Mouse (Mus musculus) kidney, embryonic 15.5 days (tissue): ENCODE data around the gene Rbfox2. TPM values are rescaled to one million over a fixed set of nuclear protein-coding genes. Genes with fewer than 3 reads are reported as not detected.

ENCODE experiments used
- ATAC-seq: fragments of 200-750 bp; cut with Nextera tagmentation; replicated peaks from 2 replicates; pipeline ENCODE4 v1.8.0; 2017; ENCODE audit warnings: moderate TSS enrichment; ENCODE audit not compliant: low FRiP score
- H3K27ac ChIP-seq: fragments of 300-500 bp; sonication (generic); 2 replicates; pipeline ENCODE4 v1.5.1; 2015; ENCODE audit warnings: mild to moderate bottlenecking, inconsistent platforms
- H3K27me3 ChIP-seq: fragments of 300-500 bp; sonication (generic); 2 replicates; pipeline ENCODE4 v1.6.1; 2015; ENCODE audit warnings: inconsistent platforms
- H3K36me3 ChIP-seq: fragments of 300-500 bp; sonication (generic); 2 replicates; pipeline ENCODE4 v1.6.1; 2015; ENCODE audit warnings: inconsistent platforms
- H3K4me1 ChIP-seq: fragments of 300-500 bp; sonication (generic); 2 replicates; pipeline ENCODE4 v1.6.1; 2015; ENCODE audit warnings: inconsistent platforms
- H3K4me2 ChIP-seq: fragments of 300-500 bp; sonication (generic); 2 replicates; pipeline ENCODE4 v1.6.1; 2015; ENCODE audit warnings: moderate library complexity, mild to moderate bottlenecking, inconsistent platforms
- H3K4me3 ChIP-seq: fragments of 300-500 bp; sonication (generic); replicated peaks from 2 replicates; pipeline ENCODE4 v1.5.1; 2015; ENCODE audit warnings: mild to moderate bottlenecking, inconsistent platforms
- H3K9ac ChIP-seq: fragments of 300-500 bp; sonication (generic); 2 replicates; pipeline ENCODE4 v1.6.1; 2015; ENCODE audit warnings: mild to moderate bottlenecking, inconsistent platforms
- H3K9me3 ChIP-seq: fragments of 300-500 bp; sonication (generic); replicated peaks from 2 replicates; pipeline ENCODE4 v1.6.1; 2016; ENCODE audit warnings: inconsistent platforms
- WGBS: fragments of 180-500 bp; shearing (Covaris S2); methylation state at CpG from one replicate; pipeline ENCODE4 v1.1.7; 2015; ENCODE audit warnings: mixed read lengths; 5-methylcytosine and 5-hydroxymethylcytosine counted together
- polyA plus RNA-seq: library from polyadenylated mRNA; unstranded; fragments of >200 nt; fragmentation: Nextera tagmentation; extraction: Ambion mirVana; gene quantifications from 2 replicates; pipeline ENCODE4 v1.2.1, GENCODE M21; 2015

Gene Rbfox2
- polyA plus RNA-seq, 1 experiment from 2014 or later, result 47.7 TPM

DNA sequence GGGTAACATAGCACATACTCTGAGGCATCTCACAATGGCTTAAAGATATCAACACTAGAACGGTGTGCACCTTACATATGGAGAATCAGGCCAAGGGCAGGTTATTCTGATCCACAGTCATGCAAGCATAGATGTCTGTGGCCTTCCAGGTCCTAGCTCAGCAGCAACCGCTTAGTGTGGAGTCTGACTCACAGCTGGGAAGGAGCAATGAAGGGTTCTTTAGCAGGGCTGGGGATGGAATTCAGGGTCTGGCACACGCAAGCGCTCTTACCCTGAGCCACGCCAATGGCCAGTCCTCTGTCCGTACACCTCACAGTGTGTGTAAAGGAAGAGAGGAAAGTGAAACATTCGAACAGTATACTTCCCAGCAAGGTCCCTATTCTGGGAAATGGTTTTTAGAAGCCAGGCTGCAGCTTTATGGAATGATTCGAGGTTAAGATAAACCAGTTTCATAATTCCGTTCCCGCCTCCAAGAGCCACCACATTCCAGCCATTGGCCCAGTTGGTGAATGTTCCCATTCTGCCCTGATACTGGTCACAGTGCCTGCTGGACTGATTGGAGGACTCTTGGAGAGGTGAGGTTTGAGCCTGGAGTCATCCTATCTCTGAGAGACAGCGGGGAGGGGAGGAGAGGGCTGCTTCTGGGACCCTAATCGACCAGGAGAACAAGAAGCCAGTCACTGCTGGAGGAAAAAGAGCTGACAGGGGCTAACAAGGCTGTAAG, 262.0 kb downstream of the Rbfox2 start, which contains the start of gene Apol6:
Apol6 (plus strand) TSS at position 133 of the 724 bp plus-strand sequence.
- no peak within 1 kb of the TSS for H3K4me2 ChIP-seq

DNA sequence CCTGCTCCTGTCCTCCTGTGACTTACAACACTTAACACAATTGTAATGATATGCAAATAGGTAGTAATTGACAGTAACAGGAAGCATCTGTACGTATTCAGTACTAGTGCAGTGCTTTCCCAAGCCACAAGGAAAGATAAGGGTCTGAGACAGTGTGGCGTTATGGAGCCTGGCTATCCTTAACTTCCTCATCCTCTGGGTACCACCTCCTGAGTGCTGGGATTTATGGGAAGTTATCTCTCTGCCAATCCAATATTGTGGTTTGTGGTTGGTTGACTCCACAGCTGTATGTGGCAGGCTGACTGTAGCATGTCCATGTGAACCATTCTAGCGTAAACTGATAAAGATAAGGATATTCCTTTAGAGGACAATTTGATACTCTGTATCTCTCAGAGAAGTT, 266.0 kb downstream of the Rbfox2 start:
- ATAC-seq, result no peak
- no peaks in the 10 kb centered on the region for H3K36me3 ChIP-seq
- no peak overlapping the region for H3K4me3 ChIP-seq
- no peaks in the 10 kb centered on the region for H3K9me3 ChIP-seq
- WGBS, result 67% methylated on average over 3 of the region's 3 CpGs
- H3K4me1 ChIP-seq, result peaks cover 47% of the 10 kb centered on the region
- no peak overlapping the region for H3K9ac ChIP-seq
- no peaks in the 10 kb centered on the region for H3K27me3 ChIP-seq
- H3K4me2 ChIP-seq, result no peak overlapping the region
- H3K27ac ChIP-seq, result 0 out of 2 replicates have a peak overlapping the region, but pooled peaks have one; percentile 13

More for the DNA sequence above, 262.0 kb downstream of the Rbfox2 start, which contains the start of gene Apol6:
- Histone ChIP-seq H3K9me3 (no peaks in the 10 kb centered on the region), H3K9ac (no peak within 1 kb of the TSS), H3K4me1 (peaks cover 12% of the 10 kb centered on the region), H3K27ac (no peak within 1 kb of the TSS), H3K27me3 (no peaks in the 10 kb centered on the region), H3K4me3 (no peak within 1 kb of the TSS), H3K36me3 (no peaks in the 10 kb centered on the region)
- no peak for ATAC-seq
- 86% methylated on average over 12 of the region's 12 CpGs for WGBS

DNA sequence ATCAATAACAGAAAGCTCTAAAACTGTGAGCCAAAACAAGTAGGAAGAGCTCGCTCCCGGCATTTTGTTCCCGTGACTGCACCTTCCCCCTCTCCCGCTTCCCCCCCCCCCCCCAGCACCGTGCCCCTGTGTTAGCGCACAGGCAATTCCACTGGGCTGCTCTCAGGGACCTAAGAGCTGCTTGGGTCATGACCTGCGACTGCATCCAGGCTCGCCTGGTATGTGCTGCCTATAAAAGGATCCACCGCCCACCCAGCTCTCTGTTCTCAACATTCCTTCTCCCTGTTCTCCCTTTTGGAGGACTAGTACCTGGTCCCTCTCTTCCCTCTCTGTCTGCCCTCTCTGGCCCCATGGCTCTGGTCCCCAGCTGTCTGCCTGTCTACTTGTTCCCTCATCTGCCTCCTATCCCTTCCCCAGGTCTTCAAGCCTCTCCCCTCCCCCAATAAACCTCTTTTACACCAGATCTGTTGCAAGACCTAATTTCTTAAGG, 267.5 kb downstream of the Rbfox2 start:
- Histone ChIP-seq H3K9ac (no peak overlapping the region), H3K4me2 (no peak overlapping the region), H3K36me3 (no peaks in the 10 kb centered on the region), H3K9me3 (no peaks in the 10 kb centered on the region), H3K27ac (no peak overlapping the region), H3K27me3 (no peaks in the 10 kb centered on the region), H3K4me1 (peaks cover 52% of the 10 kb centered on the region), H3K4me3 (no peak overlapping the region)
- ATAC-seq, result no peak
- WGBS, result 72% methylated on average over 9 of the region's 9 CpGs

DNA sequence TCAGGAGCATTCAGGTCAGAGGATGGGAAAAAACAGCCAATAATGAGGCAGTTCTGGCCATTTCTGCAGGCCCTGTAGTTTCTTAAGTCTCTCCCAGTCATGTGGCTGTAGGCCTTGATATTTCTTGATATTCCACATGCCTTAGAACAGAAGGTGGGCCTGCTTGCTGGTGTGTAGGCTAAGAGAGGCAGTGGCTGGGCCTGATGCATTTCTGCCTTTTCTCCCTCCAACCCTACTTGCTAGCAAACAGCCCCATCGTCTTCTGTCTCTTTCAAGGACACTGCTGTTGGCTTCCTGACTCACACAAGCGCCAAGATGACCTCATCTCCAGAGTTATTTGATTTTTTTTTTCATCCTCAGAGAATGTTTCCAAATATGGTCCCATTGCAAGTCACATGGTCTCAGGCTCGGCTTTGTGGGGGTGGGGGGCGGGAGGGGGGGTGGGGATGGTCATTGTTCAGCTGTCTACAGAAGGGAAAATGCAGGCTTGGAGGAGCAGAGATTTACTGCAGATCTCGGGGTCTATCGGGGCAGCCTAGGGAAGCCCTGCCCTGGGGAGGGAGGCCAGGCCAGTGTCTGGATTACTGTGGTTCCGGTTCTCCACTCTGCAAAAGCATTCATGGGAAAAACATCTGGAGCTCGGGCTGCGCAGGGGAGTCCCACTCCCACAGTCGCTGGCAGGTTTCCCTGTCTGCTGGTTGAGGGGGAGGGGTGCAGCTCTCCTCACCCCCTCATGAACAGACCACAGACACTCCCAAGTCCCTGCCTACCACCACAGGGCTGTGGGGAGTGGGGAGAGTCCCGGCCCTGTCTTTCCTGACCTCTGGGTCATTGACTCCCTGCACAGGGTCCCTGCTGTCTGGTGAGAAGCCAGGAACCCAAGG, 269.3 kb downstream of the Rbfox2 start:
- 7% methylated on average over 11 of the region's 11 CpGs for WGBS

DNA sequence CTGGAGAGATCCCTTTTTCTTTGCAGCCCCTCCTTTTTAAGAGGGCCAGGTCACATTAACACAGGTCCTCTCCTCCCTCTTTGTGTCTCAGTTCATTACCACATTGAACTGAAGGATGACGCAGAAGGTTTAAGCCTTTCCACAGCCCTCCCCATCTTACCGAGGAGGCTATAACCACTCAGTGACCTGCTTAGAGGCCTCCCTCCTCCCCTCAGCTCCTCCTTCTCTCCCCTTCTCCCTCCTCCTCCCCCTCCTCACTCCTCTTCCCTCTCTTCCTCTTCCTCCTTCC, 269.9 kb downstream of the Rbfox2 start:
- Histone ChIP-seq H3K27me3 (no peaks in the 10 kb centered on the region), H3K4me1 (peaks cover 53% of the 10 kb centered on the region), H3K4me3 (no peak overlapping the region), H3K36me3 (no peaks in the 10 kb centered on the region), H3K9me3 (no peaks in the 10 kb centered on the region), H3K9ac (0 out of 2 replicates have a peak overlapping the region, but pooled peaks have one; percentile 21), H3K27ac (peak overlapping the region; percentile 97), H3K4me2 (peak overlapping the region; percentile 30)
- 9% methylated on average over 2 of the region's 2 CpGs for WGBS
- ATAC-seq, result peak; percentile 42

More for the DNA sequence above, 269.3 kb downstream of the Rbfox2 start:
- H3K36me3 ChIP-seq, result no peaks in the 10 kb centered on the region
- H3K4me1 ChIP-seq, result peaks cover 53% of the 10 kb centered on the region
- H3K27ac ChIP-seq, result peak overlapping the region; percentile 97
- ATAC-seq, result peak; percentile 87
- 0 out of 2 replicates have a peak overlapping the region, but pooled peaks have one; percentile 21 for H3K9ac ChIP-seq
- H3K4me2 ChIP-seq, result peak overlapping the region; percentile 30
- no peaks in the 10 kb centered on the region for H3K9me3 ChIP-seq
- no peaks in the 10 kb centered on the region for H3K27me3 ChIP-seq
- H3K4me3 ChIP-seq, result no peak overlapping the region

DNA sequence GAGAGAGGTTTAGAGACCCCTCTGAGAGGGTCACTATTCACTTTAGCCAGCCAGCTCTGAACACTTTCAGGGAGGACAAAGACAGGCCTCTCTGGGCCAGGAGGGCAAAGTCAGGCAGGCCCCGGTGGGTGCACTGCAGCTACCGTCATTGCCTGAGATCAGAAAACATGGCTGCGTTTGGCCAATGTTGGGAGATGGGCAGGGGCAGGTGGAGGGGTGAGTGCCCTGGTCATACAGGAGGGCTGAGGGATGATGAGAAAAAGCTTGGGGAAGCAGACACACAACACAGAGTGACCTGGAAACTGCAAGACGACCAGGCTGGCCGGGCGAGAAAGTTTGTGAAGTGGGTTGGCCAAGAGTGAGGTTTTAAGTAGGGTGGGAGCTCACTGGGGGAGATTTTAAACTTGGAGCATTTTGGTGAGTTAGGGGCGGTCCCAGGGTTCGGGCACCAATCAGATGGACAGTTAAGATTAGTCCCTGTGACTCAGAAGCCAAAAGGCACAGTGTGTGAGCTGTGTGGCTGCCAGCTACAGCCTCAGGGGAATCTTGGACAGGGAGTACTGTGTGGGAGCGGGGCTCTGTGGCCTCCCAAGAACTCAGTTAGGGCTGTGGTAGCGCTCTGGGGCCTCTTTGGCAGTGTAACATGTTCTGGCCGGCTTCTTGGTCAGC, 270.4 kb downstream of the Rbfox2 start:
- Histone ChIP-seq H3K9ac (0 out of 2 replicates have a peak overlapping the region, but pooled peaks have one; percentile 21), H3K4me3 (no peak overlapping the region), H3K4me1 (peaks cover 53% of the 10 kb centered on the region), H3K4me2 (no peak overlapping the region), H3K27me3 (no peaks in the 10 kb centered on the region), H3K27ac (peak overlapping the region; percentile 97), H3K36me3 (no peaks in the 10 kb centered on the region), H3K9me3 (no peaks in the 10 kb centered on the region)
- peak; percentile 53 for ATAC-seq
- WGBS, result 38% methylated on average over 11 of the region's 11 CpGs

DNA sequence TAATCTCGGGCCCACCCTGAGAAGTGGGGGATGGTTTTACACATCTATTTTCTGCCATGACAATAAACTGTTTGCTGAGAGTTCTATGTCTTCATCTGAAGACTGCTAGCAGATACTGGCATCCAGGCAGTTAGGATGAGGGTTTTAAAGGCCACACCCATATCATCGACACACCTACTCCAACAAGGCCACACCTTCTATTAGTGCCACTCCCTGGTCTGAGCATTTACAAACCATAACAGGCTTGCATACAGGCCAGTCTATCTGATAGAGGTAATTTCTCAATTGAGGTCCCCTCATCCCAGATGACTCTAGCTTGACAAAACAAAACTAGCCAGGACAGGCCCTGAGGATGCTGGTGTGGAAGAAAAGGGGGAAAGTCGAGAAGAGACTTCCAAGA, 271.2 kb downstream of the Rbfox2 start:
- WGBS, result 64% methylated on average over 3 of the region's 3 CpGs
- Histone ChIP-seq H3K4me1 (peaks cover 51% of the 10 kb centered on the region), H3K4me2 (no peak overlapping the region), H3K27me3 (no peaks in the 10 kb centered on the region), H3K4me3 (no peak overlapping the region), H3K36me3 (no peaks in the 10 kb centered on the region), H3K9ac (no peak overlapping the region), H3K27ac (peak overlapping the region; percentile 97), H3K9me3 (no peaks in the 10 kb centered on the region)
- no peak for ATAC-seq

DNA sequence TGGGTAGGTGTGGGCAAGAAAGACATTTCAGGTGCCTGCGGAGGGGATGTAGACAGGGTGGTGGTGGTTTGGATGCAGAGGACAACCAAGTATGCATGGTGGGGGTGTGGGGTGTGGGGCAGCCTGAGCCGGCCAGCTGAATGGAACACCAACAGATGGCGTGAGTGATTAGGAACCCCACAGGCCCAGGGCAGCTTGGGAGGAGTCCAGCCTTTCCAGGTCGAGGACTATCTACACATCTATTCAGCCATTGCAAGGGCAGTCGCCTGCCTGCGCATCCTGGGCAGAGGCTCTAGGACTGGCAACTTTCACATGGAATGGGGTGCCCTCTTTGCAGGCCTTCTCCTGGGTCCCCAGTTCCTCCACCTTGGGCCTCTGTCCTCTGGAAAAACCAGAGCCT, 272.3 kb downstream of the Rbfox2 start:
- no peak overlapping the region for H3K27ac ChIP-seq
- 76% methylated on average over 6 of the region's 6 CpGs for WGBS
- no peaks in the 10 kb centered on the region for H3K9me3 ChIP-seq
- no peak overlapping the region for H3K4me2 ChIP-seq
- H3K9ac ChIP-seq, result no peak overlapping the region
- ATAC-seq, result no peak
- peaks cover 41% of the 10 kb centered on the region for H3K4me1 ChIP-seq
- no peak overlapping the region for H3K4me3 ChIP-seq
- no peaks in the 10 kb centered on the region for H3K27me3 ChIP-seq
- H3K36me3 ChIP-seq, result no peaks in the 10 kb centered on the region

DNA sequence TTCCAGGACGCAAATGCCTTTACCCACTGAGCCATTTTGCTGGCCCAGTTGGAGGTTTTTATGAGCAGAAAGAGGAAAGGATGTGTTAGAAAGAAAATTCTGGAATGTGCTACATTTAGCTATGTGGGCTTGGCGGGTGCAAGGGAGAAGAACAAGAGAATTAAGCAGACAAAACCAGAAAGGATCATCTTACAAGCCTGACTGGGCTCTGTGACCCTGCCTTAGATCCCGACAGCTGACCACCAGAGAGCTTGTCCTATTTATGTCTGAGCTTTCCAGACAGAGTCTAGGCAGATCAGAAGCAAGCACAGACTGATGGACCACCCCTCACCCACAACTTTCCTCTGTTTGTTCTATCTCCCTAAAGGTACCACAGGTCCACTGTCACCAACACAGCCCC, 275.5 kb downstream of the Rbfox2 start:
- 38% methylated on average over 3 of the region's 3 CpGs for WGBS
- no peak overlapping the region for H3K4me3 ChIP-seq
- H3K27ac ChIP-seq, result no peak overlapping the region
- ATAC-seq, result no peak
- H3K9me3 ChIP-seq, result no peaks in the 10 kb centered on the region
- H3K4me2 ChIP-seq, result no peak overlapping the region
- H3K36me3 ChIP-seq, result no peaks in the 10 kb centered on the region
- H3K9ac ChIP-seq, result no peak overlapping the region
- H3K27me3 ChIP-seq, result no peaks in the 10 kb centered on the region
- peaks cover 14% of the 10 kb centered on the region for H3K4me1 ChIP-seq

DNA sequence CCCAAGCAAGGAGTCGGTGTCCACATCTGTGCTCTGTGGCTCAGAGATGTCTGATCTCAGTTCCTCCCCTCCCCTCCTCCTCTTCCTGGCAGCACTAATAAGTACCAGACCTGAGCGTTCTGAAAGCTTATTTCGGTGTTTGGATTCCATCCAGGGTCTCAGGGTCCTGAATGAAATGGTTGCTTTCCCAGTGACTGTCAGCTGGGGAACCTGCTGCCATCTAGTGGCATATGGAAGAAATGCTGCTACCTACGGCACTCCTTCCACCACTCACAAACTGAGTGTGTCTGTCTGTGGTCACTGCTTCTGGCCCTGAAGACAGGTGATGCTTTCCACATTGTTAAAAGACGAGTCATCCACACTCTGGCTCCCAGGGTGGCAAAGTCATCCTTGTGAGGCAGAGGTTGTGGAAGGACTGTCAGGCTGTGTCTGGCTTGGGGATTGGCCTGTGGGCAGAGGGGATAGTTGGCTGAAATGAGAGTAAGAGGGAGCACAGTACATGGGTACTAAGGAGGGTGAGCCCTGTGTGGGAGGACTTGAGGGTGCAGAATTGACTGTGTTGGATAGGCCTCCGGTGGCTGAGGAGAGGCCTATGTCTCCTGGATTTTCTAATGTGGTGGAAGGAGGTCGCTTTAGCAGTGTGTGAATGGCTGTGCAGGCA, 277.3 kb downstream of the Rbfox2 start:
- peak overlapping the region; percentile 24; the same call in 1 of the 2 replicates for H3K4me2 ChIP-seq
- peak; percentile 41; the same call in 1 of the 2 replicates for ATAC-seq

More for the DNA sequence above, 277.3 kb downstream of the Rbfox2 start:
- no peaks in the 10 kb centered on the region for H3K27me3 ChIP-seq
- no peak overlapping the region for H3K4me3 ChIP-seq
- 29% methylated on average over 7 of the region's 7 CpGs for WGBS
- no peak overlapping the region for H3K9ac ChIP-seq
- H3K36me3 ChIP-seq, result no peaks in the 10 kb centered on the region
- no peak overlapping the region for H3K27ac ChIP-seq
- no peaks in the 10 kb centered on the region for H3K9me3 ChIP-seq
- H3K4me1 ChIP-seq, result peaks cover 13% of the 10 kb centered on the region
